Mouse (Mus musculus) cortical plate, adult 2 months (tissue): ENCODE measurements around the gene Acot6. TPM values are rescaled to one million over a fixed set of nuclear protein-coding genes. Genes with fewer than 3 reads are reported as not detected.

ENCODE experiments used
- H3K27ac ChIP-seq: fragments of 200-500 bp; 2 replicates; pipeline ENCODE4 v1.5.1; 2012; ENCODE audit warnings: low read length, control low read depth, inconsistent platforms; ENCODE audit not compliant: insufficient read depth
- H3K4me1 ChIP-seq: fragments of 200-500 bp; 2 replicates; pipeline ENCODE4 v1.6.1; 2011; ENCODE audit warnings: low read length; ENCODE audit not compliant: control insufficient read depth, insufficient read depth
- H3K4me3 ChIP-seq: fragments of 200-500 bp; 2 replicates; pipeline ENCODE4 v1.5.1; 2011; ENCODE audit warnings: mild to moderate bottlenecking, low read length, control low read depth; ENCODE audit not compliant: insufficient read depth
- CTCF ChIP-seq: fragments of 200-500 bp; IDR thresholded peaks from 2 replicates; pipeline ENCODE4 v1.5.1; 2011; ENCODE audit warnings: mild to moderate bottlenecking, control low read depth, low read length; ENCODE audit not compliant: insufficient read depth; ENCODE audit errors: extremely low read depth
- POLR2A ChIP-seq: fragments of 200-500 bp; IDR thresholded peaks from 2 replicates; pipeline ENCODE4 v1.6.1; 2011; ENCODE audit warnings: mild to moderate bottlenecking, low read length, control low read depth; ENCODE audit not compliant: insufficient read depth; ENCODE audit errors: extremely low read depth
- polyA plus RNA-seq: library from polyadenylated mRNA; depleted of rRNA; stranded (reverse); fragments of >200 nt; gene quantifications from 2 replicates; pipeline ENCODE4 v1.2.3, GENCODE M21; 2012; rRNA removed

The Acot6 gene
- polyA plus RNA-seq, 1 experiment: 5.0 TPM

GRCm38 (mm10) chr12:84158156-84158555 lies 57.7 kb downstream of the Acot6 start:
- Histone ChIP-seq H3K4me3 (no peak overlapping the region), H3K4me1 (no peaks in the 10 kb centered on the region; the same call in 1 of the 2 replicates), H3K27ac (no peak overlapping the region)
- no peak for TF ChIP-seq POLR2A
- no peak for TF ChIP-seq CTCF

GRCm38 (mm10) chr12:84160491-84160890 lies 60.0 kb downstream of the Acot6 start:
- TF ChIP-seq POLR2A (no peak), CTCF (no peak)
- no peaks in the 10 kb centered on the region; the same call in 1 of the 2 replicates for H3K4me1 ChIP-seq
- no peak overlapping the region for H3K4me3 ChIP-seq
- no peak overlapping the region for H3K27ac ChIP-seq

Other genes starting within 250 kb of the Acot6 start
- gene Numb, start 178.7 kb upstream of the Acot6 start, polyA plus RNA-seq: 69.6 and 74.6 TPM in 2 replicates
- gene Riox1, start 150.0 kb upstream of the Acot6 start, polyA plus RNA-seq: 11.5 and 11.8 TPM in 2 replicates
- gene Heatr4, start 115.8 kb upstream of the Acot6 start, polyA plus RNA-seq: 0.02 and 0.04 TPM in 2 replicates
- gene Acot2, start 112.8 kb upstream of the Acot6 start, polyA plus RNA-seq: 7.3 and 8.0 TPM in 2 replicates
- gene Acot1, start 91.2 kb upstream of the Acot6 start, polyA plus RNA-seq: 15.5 and 16.4 TPM in 2 replicates
- 1.5 and 1.9 TPM in 2 replicates for gene Acot4, start 62.3 kb upstream of the Acot6 start, polyA plus RNA-seq
- not detected in 2 replicates for gene Gm49366, start 61.7 kb upstream of the Acot6 start, polyA plus RNA-seq
- gene Acot3, start 48.5 kb upstream of the Acot6 start, polyA plus RNA-seq: 1.3 and 1.9 TPM in 2 replicates
- 4.1 and 4.2 TPM in 2 replicates for gene Acot5, start 31.3 kb upstream of the Acot6 start, polyA plus RNA-seq
- gene Dnal1, start 13.7 kb downstream of the Acot6 start, polyA plus RNA-seq: 46.6 and 48.0 TPM in 2 replicates
- 3.0 and 3.7 TPM in 2 replicates for gene Pnma1, start 47.8 kb downstream of the Acot6 start, polyA plus RNA-seq
- 6.9 and 7.3 TPM in 2 replicates for gene Elmsan1, start 118.2 kb downstream of the Acot6 start, polyA plus RNA-seq
- 30.3 and 31.0 TPM in 2 replicates for gene Ptgr2, start 184.6 kb downstream of the Acot6 start, polyA plus RNA-seq
- 36.0 and 36.4 TPM in 2 replicates for gene Zfp410, start 216.2 kb downstream of the Acot6 start, polyA plus RNA-seq